Mouse (Mus musculus) spleen, embryonic (tissue): ENCODE data around the gene Rad51b.

Source experiments
- CTCF ChIA-PET: fragments of 350-600 bp; sonication (Branson Sonifier 250); formaldehyde crosslinking; loops from one replicate; lab custom pipeline; 2022; lab: Charles Lee

Rad51b gene

GRCm38 (mm10) chr12:79715506-79716345 lies 418.6 kb downstream of the Rad51b start:
- CTCF ChIA-PET = no interaction called here

GRCm38 (mm10) chr12:79719091-79719846 lies 422.2 kb downstream of the Rad51b start:
- CTCF ChIA-PET = interaction anchor here (0.5 to 0.6 kb wide), 2 partner anchors 112 to 278 kb away, joined by 6 to 7 read pairs; no protein-coding TSS in a partner anchor

DNA sequence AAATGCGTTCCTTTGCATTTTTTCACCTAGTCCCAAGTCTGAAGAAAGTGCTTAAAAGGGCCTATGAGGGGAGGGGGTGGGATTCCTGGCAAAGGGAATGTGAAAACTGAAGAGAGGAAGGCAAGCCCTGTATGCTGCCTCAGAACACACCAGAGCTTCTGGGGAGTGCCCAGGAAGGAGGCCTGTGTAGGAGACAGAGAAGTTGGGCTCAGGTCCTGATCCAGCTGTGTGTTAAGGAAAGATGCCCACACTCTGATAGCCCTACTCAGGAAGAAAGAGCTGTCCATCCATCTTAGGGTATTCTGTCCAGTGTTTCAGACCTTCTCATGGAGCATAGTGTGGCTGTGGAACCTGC lies 422.7 kb downstream of the Rad51b start:
- CTCF ChIA-PET = interaction anchor here (0.6 kb wide), 1 partner anchor 278 kb away, joined by 6 read pairs; no protein-coding TSS in a partner anchor

- CTCF ChIA-PET = interaction anchor here (0.7 kb wide), 1 partner anchor 37 kb away, joined by 7 read pairs; no protein-coding TSS in a partner anchor
These were observed 427.8 kb downstream of the Rad51b start for GRCm38 (mm10) chr12:79724875-79725274.

- CTCF ChIA-PET = interaction anchor here (0.7 kb wide), 1 partner anchor 11 kb away, joined by 4 read pairs; no protein-coding TSS in a partner anchor
These were observed 428.6 kb downstream of the Rad51b start for GRCm38 (mm10) chr12:79725711-79726110.

DNA sequence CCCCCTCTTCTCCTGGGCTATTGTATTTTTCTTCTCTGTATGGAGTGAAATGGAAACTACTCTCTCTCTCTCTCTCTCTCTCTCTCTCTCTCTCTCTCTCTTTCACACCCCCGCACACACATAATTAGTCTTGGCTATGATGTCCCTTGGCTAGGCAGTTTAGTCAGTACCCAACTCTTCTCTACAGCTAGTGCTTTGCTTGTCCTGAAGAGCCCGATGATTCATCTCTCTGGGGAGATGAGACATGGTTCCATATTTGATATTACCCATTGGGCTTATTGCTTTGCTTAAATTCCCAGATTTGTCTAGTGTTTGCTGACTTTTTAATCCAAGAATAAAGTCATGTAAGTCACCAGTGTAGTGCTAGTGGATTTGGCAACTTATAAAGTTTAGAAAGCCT lies 429.0 kb downstream of the Rad51b start:
- CTCF ChIA-PET = no interaction called here

GRCm38 (mm10) chr12:79726959-79727358 lies 429.9 kb downstream of the Rad51b start:
- CTCF ChIA-PET = interaction anchor here (1.0 kb wide), 1 partner anchor 29 kb away, joined by 3 read pairs; no protein-coding TSS in a partner anchor

DNA sequence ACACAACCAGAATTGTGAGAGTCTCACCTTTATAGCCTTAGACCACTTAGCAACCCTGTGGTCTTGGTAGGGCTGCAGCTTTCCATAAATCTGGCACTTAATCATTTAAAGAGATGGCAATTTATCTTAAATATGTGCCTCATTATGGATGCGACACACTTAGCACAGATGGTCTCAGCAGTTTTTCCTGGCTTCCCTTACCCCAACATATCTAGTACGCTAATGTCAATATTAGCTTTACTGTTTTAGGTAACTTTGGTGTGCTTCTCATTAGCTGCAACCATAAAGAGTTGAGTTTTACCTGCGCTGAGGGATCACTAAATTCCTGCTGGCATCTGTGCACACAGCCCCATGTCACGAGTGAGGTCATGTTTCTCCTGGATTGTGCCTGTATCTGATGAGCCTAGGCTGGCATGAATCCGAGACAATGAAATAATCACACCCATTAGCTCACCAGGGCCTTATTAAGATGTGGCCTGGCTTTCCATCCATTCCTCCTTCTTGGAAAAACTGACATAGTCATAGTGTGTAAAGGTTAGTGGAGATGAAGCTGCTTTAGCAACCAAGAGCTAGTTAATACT lies 432.9 kb downstream of the Rad51b start:
- CTCF ChIA-PET = interaction anchor here (0.8 kb wide), 1 partner anchor 20 kb away, joined by 3 read pairs; no protein-coding TSS in a partner anchor

GRCm38 (mm10) chr12:79731905-79732304 lies 434.8 kb downstream of the Rad51b start:
- CTCF ChIA-PET = no interaction called here

DNA sequence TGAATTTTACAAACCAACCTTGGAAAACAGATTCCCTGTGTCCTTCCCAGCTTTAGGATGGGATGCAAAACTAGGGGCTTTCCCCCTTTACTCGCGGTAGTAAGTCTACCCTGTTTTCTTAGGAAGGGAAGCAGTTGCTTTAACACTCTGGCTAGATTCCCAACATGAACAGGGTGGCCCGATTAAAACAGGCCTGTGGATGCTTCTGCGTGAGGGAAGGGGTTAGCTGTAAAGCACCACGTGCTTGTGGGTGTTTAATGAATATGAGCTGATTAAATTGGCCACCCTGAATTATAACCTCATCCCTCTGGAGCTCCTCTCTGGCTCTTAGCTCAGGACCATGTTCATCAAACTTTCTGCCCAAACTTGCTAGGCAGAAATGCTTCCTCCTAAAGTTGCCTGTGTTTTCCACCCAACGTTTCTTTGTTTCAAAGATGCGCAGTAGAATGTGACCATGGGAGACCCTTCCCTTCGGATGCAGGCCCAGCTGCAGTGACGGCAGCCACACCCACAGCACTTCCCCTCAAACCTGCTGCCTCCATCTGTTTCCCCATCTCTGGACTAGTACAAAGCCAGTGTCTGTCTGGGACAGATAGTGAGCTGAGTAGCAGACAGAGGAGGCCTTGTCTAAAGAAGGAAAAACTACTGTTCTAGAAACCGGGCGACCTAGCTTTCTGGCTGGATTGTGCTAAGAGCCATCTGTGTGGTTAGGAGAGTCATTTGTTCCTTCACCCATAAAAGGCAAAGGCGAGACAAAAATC lies 435.5 kb downstream of the Rad51b start:
- CTCF ChIA-PET = no interaction called here

- CTCF ChIA-PET = interaction anchor here (0.6 kb wide), 1 partner anchor 216 kb away, joined by 4 read pairs; no protein-coding TSS in a partner anchor
These were observed 438.3 kb downstream of the Rad51b start for GRCm38 (mm10) chr12:79735341-79735785.

GRCm38 (mm10) chr12:79735882-79736281 lies 438.8 kb downstream of the Rad51b start:
- CTCF ChIA-PET = interaction anchor here (0.6 kb wide), 1 partner anchor 216 kb away, joined by 4 read pairs; no protein-coding TSS in a partner anchor

DNA sequence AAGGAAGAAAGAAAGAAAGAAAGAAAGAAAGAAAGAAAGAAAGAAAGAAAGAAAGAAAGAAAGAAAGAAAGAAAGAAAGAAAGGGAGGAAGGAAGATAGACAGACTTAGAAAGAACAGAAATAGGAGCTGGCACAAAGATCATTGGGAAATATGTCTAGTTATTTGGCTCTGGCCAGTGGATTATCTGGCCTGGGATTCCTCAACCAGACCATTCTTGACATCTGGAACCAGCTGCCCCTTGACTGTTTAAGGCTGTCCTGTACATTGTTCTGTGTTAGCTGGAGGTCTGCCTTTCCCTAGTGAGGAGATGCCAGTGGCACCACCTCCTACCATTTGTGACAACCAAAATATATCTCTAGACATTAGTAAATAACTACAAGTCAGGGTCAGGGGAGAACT lies 441.6 kb downstream of the Rad51b start:
- CTCF ChIA-PET = no interaction called here

DNA sequence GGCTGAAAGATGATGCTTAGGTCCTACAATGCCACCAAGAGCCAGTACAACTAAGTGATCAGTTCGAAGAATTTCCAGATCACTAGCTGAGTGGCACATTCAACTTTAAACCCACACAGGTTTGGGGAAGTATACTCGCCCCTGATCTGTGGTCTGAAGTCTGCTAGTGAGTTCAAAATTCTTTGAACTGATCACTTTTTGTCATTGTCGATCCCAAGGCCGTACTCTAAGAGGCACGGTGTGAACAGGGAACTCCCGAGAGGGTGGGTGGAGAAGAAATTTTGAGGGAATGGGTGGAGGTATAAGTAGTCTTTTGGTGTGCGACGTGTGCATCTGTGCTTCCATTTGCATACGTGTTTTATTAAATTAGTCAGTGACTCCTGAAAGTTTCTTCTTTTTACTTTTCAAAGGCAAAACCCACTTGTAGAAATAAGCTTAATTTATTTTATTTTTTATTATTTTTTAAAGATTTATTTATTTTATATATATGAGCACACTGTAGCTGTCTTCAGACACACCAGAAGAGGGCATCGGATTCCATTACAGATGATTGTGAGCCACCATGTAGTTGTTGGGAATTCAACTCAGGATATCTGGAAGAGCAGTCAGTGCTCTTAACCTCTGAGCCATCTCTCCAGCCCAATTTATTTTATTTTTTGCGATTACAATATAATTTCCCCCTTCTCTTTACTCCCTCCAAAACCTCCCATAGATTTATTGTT lies 443.0 kb downstream of the Rad51b start:
- CTCF ChIA-PET = interaction anchor here (0.6 kb wide), 1 partner anchor 216 kb away, joined by 3 read pairs; no protein-coding TSS in a partner anchor

DNA sequence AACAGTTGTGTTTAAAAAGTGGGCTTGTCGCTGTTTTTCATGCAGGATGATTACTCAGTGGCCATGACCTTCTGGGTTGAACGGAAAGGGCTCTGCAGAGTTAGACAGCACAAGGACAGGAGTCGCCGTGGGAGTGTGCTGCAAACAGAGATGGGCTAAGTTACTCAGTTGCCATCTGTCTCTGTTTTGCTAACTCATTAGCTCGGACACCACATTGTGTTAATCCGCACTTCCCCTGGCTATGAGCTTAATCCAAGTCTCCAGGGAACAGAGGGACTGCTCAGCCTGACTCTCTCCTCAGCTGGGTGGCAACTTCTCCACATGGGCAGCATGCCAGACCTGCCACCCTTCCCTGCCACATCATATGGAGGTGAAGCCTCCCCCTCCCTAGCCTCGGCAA lies 445.1 kb downstream of the Rad51b start:
- CTCF ChIA-PET = no interaction called here

DNA sequence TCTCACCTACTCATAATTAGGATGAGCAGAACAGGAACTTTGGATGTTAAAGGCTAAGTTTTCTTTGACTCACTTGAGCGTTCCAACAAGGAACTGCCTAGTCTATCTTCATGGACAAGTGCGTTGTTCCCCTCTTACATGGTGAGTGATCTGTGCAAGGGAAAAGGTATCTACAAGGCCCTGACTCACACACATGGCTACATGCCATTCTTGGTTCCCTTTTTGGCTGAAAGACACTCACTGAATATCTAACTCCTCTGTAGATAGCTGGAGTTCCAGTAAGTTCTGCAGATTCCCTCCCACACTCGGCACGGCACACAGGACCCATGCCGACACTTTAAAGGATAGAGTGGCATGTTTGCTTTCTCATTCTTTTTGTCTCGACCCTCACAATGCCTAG lies 447.0 kb downstream of the Rad51b start:
- CTCF ChIA-PET = no interaction called here

GRCm38 (mm10) chr12:79745225-79745624 lies 448.1 kb downstream of the Rad51b start:
- CTCF ChIA-PET = interaction anchor here (0.5 to 0.6 kb wide), 2 partner anchors 70 to 236 kb away, joined by 3 to 5 read pairs; no protein-coding TSS in a partner anchor

DNA sequence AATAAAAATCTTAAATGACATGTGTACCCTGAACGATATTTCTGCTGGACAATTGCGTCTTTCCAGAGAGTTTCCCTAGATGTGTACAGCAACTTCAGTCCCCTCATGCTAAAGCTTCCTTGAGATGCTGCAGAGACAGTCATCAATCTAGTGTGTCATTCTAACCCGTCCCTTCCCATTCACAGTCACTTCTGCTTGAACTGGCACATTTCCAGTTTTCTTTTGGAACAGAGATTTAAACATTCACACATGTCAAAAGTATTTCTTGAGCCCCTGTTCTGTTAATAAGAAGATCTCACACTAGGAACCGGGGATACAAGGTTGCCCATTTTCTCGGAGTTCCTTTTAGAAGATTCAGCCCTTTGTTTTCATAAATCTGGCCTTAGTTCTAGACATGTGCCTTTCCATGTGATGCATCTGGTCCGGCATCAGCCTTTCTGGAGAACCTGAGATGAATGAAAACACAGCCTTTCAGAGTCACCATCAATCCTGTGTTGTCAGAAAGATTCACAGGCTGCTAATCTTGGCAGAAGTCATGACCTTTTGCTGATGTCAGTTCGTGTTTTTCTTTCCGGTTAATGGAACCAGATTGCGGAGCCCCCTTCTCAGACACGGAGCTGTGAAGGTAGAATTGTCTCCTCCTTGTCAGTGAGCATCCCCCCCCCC lies 448.9 kb downstream of the Rad51b start:
- CTCF ChIA-PET = no interaction called here

- CTCF ChIA-PET = no interaction called here
These were observed 450.5 kb downstream of the Rad51b start for GRCm38 (mm10) chr12:79747541-79747940.
